Mouse (Mus musculus) limb, embryonic 13.5 days (tissue): ENCODE measurements at regions not wholly inside any gene's neighbourhood (a gene's known extent, or its start where the extent isn't known, plus 50 kb on each side); places are given as distances from the start of the nearest gene placed in this dataset.

Source experiments
- ATAC-seq: fragments of 200-750 bp; cut with Nextera tagmentation; 2 replicates; pipeline ENCODE4 v1.8.0; 2017; ENCODE audit warnings: low read depth, moderate number of reproducible peaks, moderate TSS enrichment; ENCODE audit not compliant: low FRiP score
- H3K27ac ChIP-seq: fragments of 300-500 bp; sonication (generic); 2 replicates; pipeline ENCODE4 v1.5.1; 2015; ENCODE audit warnings: inconsistent platforms, mild to moderate bottlenecking, moderate library complexity
- H3K27me3 ChIP-seq: fragments of 300-500 bp; sonication (generic); 2 replicates; pipeline ENCODE4 v1.6.1; 2015; ENCODE audit warnings: mild to moderate bottlenecking, inconsistent platforms
- H3K36me3 ChIP-seq: fragments of 300-500 bp; sonication (generic); 2 replicates; pipeline ENCODE4 v1.6.1; 2015; ENCODE audit warnings: inconsistent platforms, mild to moderate bottlenecking, moderate library complexity
- H3K4me1 ChIP-seq: fragments of 300-500 bp; sonication (generic); 2 replicates; pipeline ENCODE4 v1.6.1; 2015; ENCODE audit warnings: inconsistent platforms
- H3K4me2 ChIP-seq: fragments of 300-500 bp; sonication (generic); replicated peaks from 2 replicates; pipeline ENCODE4 v1.6.1; 2015; ENCODE audit warnings: inconsistent platforms, mild to moderate bottlenecking, moderate library complexity
- H3K4me3 ChIP-seq: fragments of 300-500 bp; sonication (generic); 2 replicates; pipeline ENCODE4 v1.5.1; 2015; ENCODE audit warnings: moderate library complexity, mild to moderate bottlenecking, inconsistent platforms
- H3K9ac ChIP-seq: fragments of 300-500 bp; sonication (generic); 2 replicates; pipeline ENCODE4 v1.6.1; 2015; ENCODE audit warnings: mild to moderate bottlenecking, inconsistent platforms
- H3K9me3 ChIP-seq: fragments of 300-500 bp; sonication (generic); 2 replicates; pipeline ENCODE4 v1.6.1; 2016; ENCODE audit warnings: inconsistent platforms
- WGBS: fragments of 180-500 bp; shearing (Covaris S2); methylation state at CpG from one replicate; pipeline ENCODE4 v1.1.7; 2015; 5-methylcytosine and 5-hydroxymethylcytosine counted together

GRCm38 (mm10) chr7:39675124-39675846 is 157.7 kb downstream of the Zfp619 start:
- H3K36me3 ChIP-seq: no peaks in the 10 kb centered on the region
- no peak overlapping the region for H3K9ac ChIP-seq
- no peaks in the 10 kb centered on the region for H3K4me1 ChIP-seq
- no peak overlapping the region for H3K27ac ChIP-seq
- H3K4me2 ChIP-seq: no peak overlapping the region
- no peaks in the 10 kb centered on the region for H3K27me3 ChIP-seq
- ATAC-seq: no peak; the same call in 1 of the 2 replicates
- H3K4me3 ChIP-seq: no peak overlapping the region
- 48% methylated on average over 8 of the region's 8 CpGs for WGBS
- no peaks in the 10 kb centered on the region for H3K9me3 ChIP-seq

- H3K4me2 ChIP-seq: no peak overlapping the region
- no peak overlapping the region for H3K4me3 ChIP-seq
- H3K4me1 ChIP-seq: no peaks in the 10 kb centered on the region
- H3K27me3 ChIP-seq: no peaks in the 10 kb centered on the region
- H3K9ac ChIP-seq: no peak overlapping the region
- ATAC-seq: no peak
- no peaks in the 10 kb centered on the region for H3K36me3 ChIP-seq
- WGBS: 63% methylated on average over 1 of the region's 1 CpGs
- no peaks in the 10 kb centered on the region for H3K9me3 ChIP-seq
- H3K27ac ChIP-seq: no peak overlapping the region
These were observed 158.3 kb downstream of the Zfp619 start for GRCm38 (mm10) chr7:39675847-39676238.

GRCm38 (mm10) chr7:39680411-39680810 is 162.8 kb downstream of the Zfp619 start:
- no peak overlapping the region for H3K4me2 ChIP-seq
- H3K9ac ChIP-seq: no peak overlapping the region
- H3K4me1 ChIP-seq: no peaks in the 10 kb centered on the region
- no peaks in the 10 kb centered on the region for H3K9me3 ChIP-seq
- H3K4me3 ChIP-seq: no peak overlapping the region
- no peaks in the 10 kb centered on the region for H3K36me3 ChIP-seq
- ATAC-seq: no peak
- no peaks in the 10 kb centered on the region for H3K27me3 ChIP-seq
- WGBS: 40% methylated on average over 2 of the region's 2 CpGs
- no peak overlapping the region for H3K27ac ChIP-seq

GRCm38 (mm10) chr7:39696589-39696988 is 179.0 kb downstream of the Zfp619 start:
- 74% methylated on average over 2 of the region's 2 CpGs for WGBS

GRCm38 (mm10) chr7:39701506-39701905 is 183.9 kb downstream of the Zfp619 start:
- Histone ChIP-seq H3K27ac (no peak overlapping the region), H3K4me1 (peaks cover 12% of the 10 kb centered on the region), H3K9ac (no peak overlapping the region), H3K4me2 (no peak overlapping the region), H3K36me3 (no peaks in the 10 kb centered on the region), H3K9me3 (no peaks in the 10 kb centered on the region), H3K27me3 (no peaks in the 10 kb centered on the region), H3K4me3 (no peak overlapping the region)
- WGBS: 75% methylated on average over 2 of the region's 2 CpGs
- ATAC-seq: no peak

More at GRCm38 (mm10) chr7:39696589-39696988, 179.0 kb downstream of the Zfp619 start:
- H3K27ac ChIP-seq: no peak overlapping the region
- H3K4me1 ChIP-seq: no peaks in the 10 kb centered on the region
- no peak for ATAC-seq
- no peak overlapping the region for H3K4me3 ChIP-seq
- no peak overlapping the region for H3K4me2 ChIP-seq
- H3K36me3 ChIP-seq: no peaks in the 10 kb centered on the region
- H3K9me3 ChIP-seq: no peaks in the 10 kb centered on the region
- H3K27me3 ChIP-seq: no peaks in the 10 kb centered on the region
- no peak overlapping the region for H3K9ac ChIP-seq

GRCm38 (mm10) chr7:39705118-39706095 is 187.8 kb downstream of the Zfp619 start:
- 31% methylated on average over 5 of the region's 5 CpGs for WGBS
- no peak overlapping the region for H3K27ac ChIP-seq
- H3K4me2 ChIP-seq: no peak overlapping the region; the same call in 1 of the 2 replicates
- no peak overlapping the region for H3K9ac ChIP-seq
- no peaks in the 10 kb centered on the region for H3K9me3 ChIP-seq
- peak; percentile 64 for ATAC-seq
- H3K4me3 ChIP-seq: no peak overlapping the region
- no peaks in the 10 kb centered on the region for H3K27me3 ChIP-seq
- peaks cover 12% of the 10 kb centered on the region for H3K4me1 ChIP-seq
- H3K36me3 ChIP-seq: no peaks in the 10 kb centered on the region

GRCm38 (mm10) chr7:39706606-39707005 is 189.0 kb downstream of the Zfp619 start:
- H3K4me2 ChIP-seq: no peak overlapping the region
- H3K4me1 ChIP-seq: peaks cover 12% of the 10 kb centered on the region
- H3K27ac ChIP-seq: no peak overlapping the region
- WGBS: 68% methylated on average over 2 of the region's 2 CpGs
- no peaks in the 10 kb centered on the region for H3K36me3 ChIP-seq
- no peaks in the 10 kb centered on the region for H3K9me3 ChIP-seq
- ATAC-seq: no peak
- no peak overlapping the region for H3K4me3 ChIP-seq
- H3K9ac ChIP-seq: no peak overlapping the region
- no peaks in the 10 kb centered on the region for H3K27me3 ChIP-seq

GRCm38 (mm10) chr7:39716340-39717150 is 199.0 kb downstream of the Zfp619 start:
- Histone ChIP-seq H3K36me3 (no peaks in the 10 kb centered on the region), H3K27ac (no peak overlapping the region), H3K9me3 (no peaks in the 10 kb centered on the region), H3K9ac (no peak overlapping the region; the same call in 1 of the 2 replicates), H3K4me1 (no peaks in the 10 kb centered on the region), H3K27me3 (no peaks in the 10 kb centered on the region), H3K4me3 (no peak overlapping the region), H3K4me2 (peak overlapping the region; percentile 39; the same call in 1 of the 2 replicates)
- ATAC-seq: peak; percentile 85
- 22% methylated on average over 11 of the region's 11 CpGs for WGBS

- no peak overlapping the region for H3K9ac ChIP-seq
- 69% methylated on average over 12 of the region's 12 CpGs for WGBS
- no peaks in the 10 kb centered on the region for H3K27me3 ChIP-seq
- H3K27ac ChIP-seq: no peak overlapping the region
- no peaks in the 10 kb centered on the region for H3K36me3 ChIP-seq
- no peak overlapping the region for H3K4me3 ChIP-seq
- no peak overlapping the region for H3K4me2 ChIP-seq
- ATAC-seq: no peak
- H3K9me3 ChIP-seq: no peaks in the 10 kb centered on the region
- H3K4me1 ChIP-seq: no peaks in the 10 kb centered on the region
These were observed 210.5 kb downstream of the Zfp619 start for GRCm38 (mm10) chr7:39727935-39728557.

GRCm38 (mm10) chr7:39728930-39729329 is 211.4 kb downstream of the Zfp619 start:
- Histone ChIP-seq H3K4me3 (no peak overlapping the region), H3K4me2 (no peak overlapping the region)

GRCm38 (mm10) chr7:39729723-39730122 is 212.2 kb downstream of the Zfp619 start:
- no peak overlapping the region for H3K4me3 ChIP-seq
- no peak overlapping the region for H3K9ac ChIP-seq
- ATAC-seq: no peak
- no peaks in the 10 kb centered on the region for H3K36me3 ChIP-seq
- H3K4me1 ChIP-seq: no peaks in the 10 kb centered on the region
- H3K27me3 ChIP-seq: no peaks in the 10 kb centered on the region
- no peak overlapping the region for H3K4me2 ChIP-seq
- whole genome bisulfite sequencing: 58% methylated on average over 3 of the region's 3 CpGs
- H3K9me3 ChIP-seq: no peaks in the 10 kb centered on the region
- H3K27ac ChIP-seq: no peak overlapping the region

More at GRCm38 (mm10) chr7:39728930-39729329, 211.4 kb downstream of the Zfp619 start:
- H3K27ac ChIP-seq: no peak overlapping the region
- H3K27me3 ChIP-seq: no peaks in the 10 kb centered on the region
- no peaks in the 10 kb centered on the region for H3K9me3 ChIP-seq
- no peaks in the 10 kb centered on the region for H3K36me3 ChIP-seq
- H3K4me1 ChIP-seq: no peaks in the 10 kb centered on the region
- no peak for ATAC-seq
- H3K9ac ChIP-seq: no peak overlapping the region
- 71% methylated on average over 7 of the region's 7 CpGs for WGBS
